Mouse (Mus musculus) heart, adult 18-20 months (tissue): Measurements from ENCODE around the gene Gm43738. TPM values are rescaled to one million over a fixed set of nuclear protein-coding genes. Genes with fewer than 3 reads are reported as not detected.
"Not testable (repeated sequence)": the region's sequence is repeated elsewhere in the genome, so short reads cannot be mapped to it uniquely, and the experiment has no call there.

ENCODE experiments used
- DNase-seq, 2 experiments: peaks; one replicate each; pipeline ENCODE4 v3.0.0; 2021 to 2022; ENCODE audit warnings: mixed read lengths in 1 of 2
- total RNA-seq, 2 experiments: library from RNA; stranded (reverse); gene quantifications; 2 replicates each; pipeline ENCODE4 v1.2.3; 2021

Gene Gm43738
- total RNA-seq, 2 experiments from 2014 or later, result not detected

DNA sequence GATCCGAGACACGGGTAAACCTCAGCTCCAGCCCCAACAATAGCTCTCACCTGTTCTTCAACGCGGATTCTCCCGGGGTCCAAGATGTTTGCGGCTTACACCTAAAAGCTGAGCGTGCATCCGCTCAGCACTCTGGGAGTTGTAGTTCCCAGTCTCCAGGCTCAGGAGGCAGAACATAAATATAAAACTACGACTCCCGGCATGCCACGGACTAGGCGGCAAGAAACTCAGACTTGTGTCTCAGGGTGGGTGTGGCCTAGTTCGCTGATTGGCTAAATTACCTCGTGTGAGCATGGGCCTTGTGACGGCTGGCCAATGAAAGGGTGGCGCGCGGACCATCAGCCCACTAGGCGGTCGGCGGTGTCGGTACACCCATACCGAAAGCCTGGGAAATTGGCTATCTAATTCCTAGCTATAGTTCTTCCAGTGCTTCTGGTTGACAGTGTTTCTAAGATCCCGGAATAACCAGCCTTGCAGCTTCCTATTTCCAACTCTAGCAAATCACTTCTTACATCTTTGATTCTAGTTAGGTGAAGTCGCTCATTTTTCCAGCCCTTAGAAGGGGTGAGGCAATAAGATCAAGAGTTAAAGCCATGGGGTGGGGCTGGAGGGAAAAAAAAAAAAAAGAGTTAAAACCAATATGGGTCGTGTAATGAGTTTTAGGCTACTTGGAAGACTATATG is 1.1 kb upstream of the Gm43738 start, which contains the start of gene Fdps:
Gene Fdps, minus strand, starts transcription at position 148 of the 683 bp plus-strand sequence.
- DNase-seq, result peak; percentile 96 to 99

GRCm38 (mm10) chr3:89101459-89101811 is 536 bp upstream of the Gm43738 start:
- no peak for DNase-seq

GRCm38 (mm10) chr3:89094021-89094420 is 6.9 kb downstream of the Gm43738 start:
- DNase-seq, result no peak

GRCm38 (mm10) chr3:89093175-89093574 is 7.7 kb downstream of the Gm43738 start, which contains the start of gene Rusc1:
Gene Rusc1, minus strand, starts transcription at chr3:89093311.
- peak; percentile 87 to 89 for DNase-seq

DNA sequence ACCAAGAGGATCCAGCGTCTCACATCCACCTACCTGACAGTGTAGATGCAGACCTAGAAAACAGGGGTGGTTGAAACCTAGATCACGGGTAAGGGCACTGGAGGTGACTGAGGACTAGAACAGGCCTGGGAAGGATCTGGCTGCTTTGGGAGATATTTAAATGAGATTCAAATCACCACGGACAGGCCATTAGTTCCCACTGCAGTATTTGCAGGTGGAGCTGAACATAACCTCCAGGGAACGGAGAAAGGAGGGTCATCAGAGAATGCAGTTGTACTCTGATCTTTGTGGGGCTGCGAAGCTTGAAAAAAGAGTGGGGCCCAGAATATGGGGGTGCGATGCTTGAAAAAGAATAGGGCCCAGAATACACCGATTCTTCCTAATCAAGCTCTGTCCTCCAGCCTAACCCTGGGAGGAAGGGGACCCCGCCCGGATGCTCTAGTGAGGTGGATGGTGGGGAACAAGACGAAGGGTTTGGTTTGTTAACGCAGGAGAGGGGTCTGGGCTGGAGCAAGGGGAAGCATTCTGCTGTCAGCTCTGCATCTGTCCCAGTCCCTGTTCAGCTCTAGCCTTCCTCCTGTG is 8.3 kb downstream of the Gm43738 start:
- DNase-seq, result no peak

GRCm38 (mm10) chr3:89091811-89092508 is 8.9 kb downstream of the Gm43738 start:
- DNase-seq, result no peak

DNA sequence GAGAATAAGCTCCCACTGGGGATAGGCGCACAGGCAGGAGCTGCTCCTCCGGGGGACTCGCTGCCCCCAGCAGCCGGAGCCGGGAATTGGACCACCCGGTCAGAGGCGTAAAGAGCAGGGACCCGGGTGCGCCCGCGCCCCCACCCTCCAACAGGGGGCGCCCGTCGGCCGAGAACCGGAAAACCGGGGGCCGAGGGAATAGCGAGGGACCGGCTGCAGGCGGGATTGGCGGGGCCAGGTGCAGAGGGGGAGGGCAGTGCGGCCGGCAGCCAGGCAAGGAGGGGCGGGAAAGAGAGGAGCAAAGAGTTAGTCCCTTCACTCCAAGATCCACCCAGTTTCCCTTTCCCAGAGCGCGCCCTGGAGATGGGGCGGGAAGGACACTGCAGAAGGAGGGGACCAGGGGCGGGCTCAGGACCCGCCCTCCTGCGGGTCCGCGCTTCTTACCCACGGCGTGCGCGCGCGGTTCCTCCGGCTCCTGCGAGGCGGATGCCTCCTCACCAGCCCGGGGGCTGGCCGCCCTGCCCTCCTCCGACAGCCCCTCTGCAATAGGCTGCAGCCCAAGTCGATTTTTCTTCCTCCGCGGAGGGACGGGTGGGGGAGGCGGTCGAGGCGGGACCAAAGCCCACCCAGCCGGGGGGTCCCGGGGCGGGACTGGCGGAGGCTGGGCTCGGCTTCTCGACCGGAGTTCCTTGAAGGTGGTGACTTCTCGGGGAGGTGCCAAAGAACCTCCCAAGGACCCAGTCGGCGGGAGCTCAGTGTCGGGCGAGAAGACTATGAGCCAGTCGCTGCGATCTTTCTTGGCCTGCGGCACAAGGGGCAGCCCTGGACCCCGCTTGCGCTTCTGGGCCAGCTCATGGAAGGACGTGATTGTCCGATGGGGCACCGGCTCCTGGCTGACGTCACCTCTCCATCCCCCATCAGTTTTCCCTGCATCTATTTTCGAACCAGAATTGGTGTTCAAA is 9.9 kb downstream of the Gm43738 start:
- DNase-seq, result peak; percentile 88 to 90

DNA sequence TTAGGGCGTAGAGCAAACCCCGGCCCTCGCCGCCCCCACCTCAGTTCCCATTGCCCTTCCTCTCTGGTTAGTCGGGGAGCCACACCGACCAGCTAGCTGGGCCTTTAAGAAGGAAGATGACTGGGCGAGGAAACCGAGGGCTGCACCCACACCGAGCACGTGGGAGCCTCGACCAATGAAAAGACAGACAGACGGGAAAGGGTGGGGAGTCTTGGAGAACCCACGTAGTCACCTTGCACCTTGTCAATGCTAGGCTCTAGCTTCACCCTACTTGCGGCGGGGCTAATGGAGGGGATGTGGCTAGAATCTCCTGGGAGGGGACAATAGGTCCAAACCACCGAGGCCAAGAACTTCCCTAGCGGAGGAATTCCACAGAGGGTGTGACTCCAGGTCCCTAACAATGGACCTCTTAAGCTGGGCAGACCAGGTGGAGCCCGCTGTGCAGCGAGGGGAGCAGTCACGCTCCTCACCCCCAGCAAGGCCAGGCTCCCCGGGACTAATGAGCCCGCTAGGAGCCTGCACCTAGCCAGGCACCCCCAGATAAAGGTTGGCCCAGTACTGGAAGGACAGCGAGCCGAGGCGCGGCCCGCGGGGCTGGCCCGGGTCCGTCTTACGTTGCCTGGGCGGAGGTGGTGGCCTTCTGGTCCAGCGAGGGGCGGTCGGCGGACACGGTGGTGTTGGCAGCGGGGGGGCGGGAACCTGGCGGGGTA is 10.9 kb downstream of the Gm43738 start:
- peak; percentile 93 to 95 for DNase-seq

- DNase-seq, result peak in 1 of 2 experiments; percentile 14
Measured at GRCm38 (mm10) chr3:89088974-89089373, 11.9 kb downstream of the Gm43738 start.

DNA sequence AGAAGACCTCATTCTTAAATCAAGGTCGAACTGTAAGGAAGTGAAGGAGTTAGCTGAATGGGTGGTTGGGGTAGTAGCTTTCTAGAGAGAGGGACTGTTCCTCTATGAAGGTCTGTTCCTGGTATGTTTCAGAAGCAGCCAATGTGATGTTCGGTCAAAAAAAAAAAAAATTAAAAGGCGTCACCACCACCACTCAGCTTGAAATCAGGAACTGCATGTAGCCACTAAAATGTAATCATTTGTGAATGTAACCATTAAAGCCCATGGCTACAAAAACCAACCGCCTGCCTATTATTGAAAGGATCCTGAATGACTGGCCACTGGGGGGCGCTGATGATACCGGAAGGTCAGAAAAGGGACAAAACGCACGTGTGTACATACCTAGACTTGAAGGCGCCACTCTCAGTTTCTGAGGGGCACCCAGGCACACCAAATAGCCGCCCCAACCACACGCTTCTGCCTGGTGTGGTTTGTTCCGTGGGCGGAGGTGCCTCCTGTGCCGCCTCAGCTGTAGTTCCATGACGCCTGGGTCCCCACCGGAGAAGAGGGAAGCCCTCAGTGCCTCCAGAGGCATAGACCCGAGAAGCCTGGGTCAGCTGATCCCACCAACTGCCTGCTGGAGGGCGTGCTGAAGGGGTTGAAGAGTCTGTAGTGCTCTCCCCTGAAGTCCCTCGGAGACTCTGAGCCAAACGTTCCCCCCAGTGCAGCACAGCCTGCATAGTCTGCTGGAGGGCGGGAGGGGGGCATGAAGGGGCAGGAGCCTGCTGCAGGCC is 13.4 kb downstream of the Gm43738 start:
- peak; percentile 65 to 88 for DNase-seq

GRCm38 (mm10) chr3:89084654-89085190 is 16.2 kb downstream of the Gm43738 start:
- no peak for DNase-seq

DNA sequence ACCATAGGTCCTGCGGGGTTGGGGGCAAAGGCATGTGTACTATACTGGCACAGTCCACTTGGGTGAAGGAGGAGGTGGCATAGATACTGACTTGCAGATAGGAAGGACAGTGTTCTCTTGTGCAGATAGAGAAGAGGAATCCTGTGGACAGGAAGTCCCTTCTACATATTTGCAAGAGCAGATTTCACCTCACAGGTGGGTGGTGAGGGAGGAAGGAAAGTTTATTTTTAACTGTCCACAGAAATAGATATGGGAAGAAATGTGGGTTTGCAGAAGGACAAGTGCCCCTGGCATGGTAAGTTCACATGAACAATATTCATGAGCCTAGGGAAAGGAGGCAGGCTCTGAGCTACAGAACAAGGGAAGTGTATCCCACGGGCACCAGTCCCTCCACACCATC is 16.8 kb downstream of the Gm43738 start:
- no peak for DNase-seq

DNA sequence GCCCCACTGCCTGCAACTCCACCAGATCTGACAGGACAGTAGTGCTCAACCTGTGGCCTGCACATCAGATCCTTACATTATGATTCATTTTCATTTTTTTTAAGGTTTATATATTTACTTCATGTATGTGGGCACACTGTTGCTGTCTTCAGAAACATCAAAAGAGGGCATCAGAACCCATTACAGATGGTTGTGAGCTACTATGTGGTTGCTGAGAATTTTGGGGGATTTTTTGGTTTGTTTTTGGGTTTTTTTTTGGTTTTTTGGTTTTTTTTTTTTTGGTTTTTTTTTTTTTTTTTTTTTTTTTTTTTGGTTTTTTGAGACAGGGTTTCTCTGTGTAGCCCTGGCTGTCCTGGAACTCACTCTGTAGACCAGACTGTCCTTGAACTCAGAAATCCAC is 18.6 kb downstream of the Gm43738 start:
- DNase-seq, result not testable (repeated sequence)

DNA sequence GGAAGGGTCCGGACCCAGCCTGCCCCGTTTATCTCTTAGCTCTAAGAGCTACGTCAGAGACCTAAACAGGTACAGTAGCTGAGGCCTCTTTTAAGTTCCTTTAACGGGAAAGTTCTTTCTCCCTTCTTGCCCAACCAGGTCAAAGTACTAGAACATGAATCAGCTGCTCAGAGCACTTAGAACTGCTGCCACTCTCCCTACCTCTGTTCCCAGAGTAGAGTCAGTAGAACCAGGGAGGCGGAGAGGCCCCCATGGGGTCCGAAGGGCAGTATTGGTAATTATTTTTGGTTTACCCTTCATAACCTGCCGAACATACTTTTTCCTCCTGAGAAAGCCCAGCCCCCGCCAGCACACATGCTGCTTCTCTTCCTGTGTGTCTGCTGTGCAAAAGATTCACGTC is 23.5 kb downstream of the Gm43738 start:
- no peak for DNase-seq

DNA sequence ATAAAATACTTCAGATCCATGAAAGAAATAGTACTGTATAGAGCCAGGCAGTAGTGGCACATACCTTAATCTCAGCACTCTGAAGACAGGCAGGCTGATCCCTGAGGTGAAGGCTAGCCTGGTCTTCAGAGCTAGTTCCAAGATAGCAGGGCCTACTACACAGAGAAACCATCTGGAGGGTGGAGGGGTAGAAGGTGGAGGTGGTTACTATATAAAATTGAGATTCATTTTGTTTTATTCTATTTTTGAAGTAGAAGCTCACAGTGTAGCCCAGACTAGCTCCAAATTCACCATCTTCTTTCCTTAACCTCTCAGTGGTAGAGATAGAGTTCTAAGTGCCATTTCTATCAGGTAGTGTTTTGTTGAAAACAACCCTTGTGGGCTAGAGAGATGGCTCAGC is 33.6 kb downstream of the Gm43738 start:
- no peak for DNase-seq

GRCm38 (mm10) chr3:89061696-89062095 is 39.2 kb downstream of the Gm43738 start:
- no peak for DNase-seq

DNA sequence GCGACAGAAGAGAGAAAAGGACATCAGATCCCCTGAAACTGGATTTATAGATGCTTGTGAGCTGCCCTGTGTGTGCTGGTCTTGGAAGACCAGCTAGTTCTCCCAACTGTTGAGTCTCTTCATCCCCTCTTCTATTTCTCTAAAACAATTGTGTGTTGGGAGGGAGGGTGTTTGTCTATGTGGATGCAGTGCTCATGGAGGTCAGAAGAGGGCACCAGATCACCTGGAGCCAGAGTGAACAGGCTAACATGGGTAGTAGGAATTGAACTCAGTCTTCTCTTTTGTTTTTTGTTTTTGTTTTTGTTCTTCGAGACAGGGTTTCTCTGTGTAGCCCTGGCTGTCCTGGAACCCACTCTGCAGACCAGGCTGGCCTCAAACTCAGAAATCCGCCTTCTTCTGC is 42.1 kb downstream of the Gm43738 start:
- peak; percentile 7 to 29 for DNase-seq

- no peak for DNase-seq
Measured at GRCm38 (mm10) chr3:89058361-89058760, 42.5 kb downstream of the Gm43738 start.

GRCm38 (mm10) chr3:89043359-89043758 is 57.5 kb downstream of the Gm43738 start:
- DNase-seq, result no peak
